Mouse (Mus musculus) forebrain, embryonic 14.5 days (tissue): ENCODE results near the gene Agtrap. TPM values are rescaled to one million over a fixed set of nuclear protein-coding genes. Genes with fewer than 3 reads are reported as not detected.

Experiments used
- ATAC-seq: fragments of 200-750 bp; cut with Nextera tagmentation; 2 replicates; pipeline ENCODE4 v1.8.0; 2017; ENCODE audit warnings: mild to moderate bottlenecking, moderate library complexity
- DNase-seq: peaks from one replicate; pipeline ENCODE4 v3.0.0-alpha.2; 2015; ENCODE audit warnings: low spot score
- H3K27ac ChIP-seq: fragments of 300-500 bp; sonication (generic); 2 replicates; pipeline ENCODE4 v1.5.1; 2014; ENCODE audit warnings: low read depth, mild to moderate bottlenecking, control low read depth, low read length, moderate library complexity
- H3K27me3 ChIP-seq: fragments of 300-500 bp; sonication (generic); replicated peaks from 2 replicates; pipeline ENCODE4 v1.6.1; 2014; ENCODE audit warnings: low read length, control low read depth, mixed read lengths; ENCODE audit not compliant: control insufficient read depth, insufficient read depth
- H3K36me3 ChIP-seq: fragments of 300-500 bp; sonication (generic); 2 replicates; pipeline ENCODE4 v1.6.1; 2014; ENCODE audit warnings: low read length, control low read depth; ENCODE audit not compliant: control insufficient read depth, insufficient read depth
- H3K4me1 ChIP-seq: fragments of 300-500 bp; sonication (generic); 2 replicates; pipeline ENCODE4 v1.6.1; 2014; ENCODE audit warnings: antibody characterized with exemption, low read length, control low read depth; ENCODE audit not compliant: control insufficient read depth, insufficient read depth
- H3K4me2 ChIP-seq: fragments of 300-500 bp; sonication (generic); 2 replicates; pipeline ENCODE4 v1.6.1; 2014; ENCODE audit warnings: mild to moderate bottlenecking, control low read depth, low read length
- H3K4me3 ChIP-seq: fragments of 300-500 bp; sonication (generic); 2 replicates; pipeline ENCODE4 v1.5.1; 2014; ENCODE audit warnings: low read depth, low read length, control low read depth
- H3K9ac ChIP-seq: fragments of 300-500 bp; sonication (generic); 2 replicates; pipeline ENCODE4 v1.6.1; 2014; ENCODE audit warnings: mild to moderate bottlenecking, low read length, control low read depth, moderate library complexity
- H3K9me3 ChIP-seq: fragments of 300-500 bp; sonication (generic); replicated peaks from 2 replicates; pipeline ENCODE4 v1.6.1; 2016; ENCODE audit warnings: low read length, control low read depth, mixed read lengths; ENCODE audit not compliant: control insufficient read depth
- WGBS: fragments of 180-500 bp; shearing (Covaris S2); extraction: QIAGEN DNeasy Blood & Tissue Kit; methylation state at CpG from one replicate; pipeline ENCODE4 v1.1.7; 2014; 5-methylcytosine and 5-hydroxymethylcytosine counted together
- polyA plus RNA-seq: library from polyadenylated mRNA; unstranded; fragments of >200 nt; fragmentation: Nextera tagmentation; extraction: Ambion mirVana; gene quantifications from 2 replicates; pipeline ENCODE4 v1.2.1, GENCODE M21; 2014

The Agtrap gene
- polyA plus RNA-seq, 1 experiment from 2014 or later: 5.7 TPM

- Histone ChIP-seq H3K9ac (peak overlapping the region; percentile 1; the same call in 1 of the 2 replicates), H3K27me3 (no peaks in the 10 kb centered on the region), H3K4me2 (no peak overlapping the region), H3K36me3 (peaks cover 32% of the 10 kb centered on the region), H3K9me3 (no peaks in the 10 kb centered on the region), H3K4me3 (no peak overlapping the region), H3K27ac (peak overlapping the region; percentile 3; the same call in 1 of the 2 replicates), H3K4me1 (no peaks in the 10 kb centered on the region)
- DNase-seq: peak; percentile 91
- ATAC-seq: peak; percentile 82
- WGBS: 5% methylated on average over 15 of the region's 15 CpGs
Measured at GRCm38 (mm10) chr4:148114758-148115391, 27.0 kb upstream of the Agtrap start.

- ATAC-seq (no peak), DNase-seq (no peak)
- Histone ChIP-seq H3K27me3 (no peaks in the 10 kb centered on the region), H3K27ac (no peak overlapping the region), H3K36me3 (peaks cover 55% of the 10 kb centered on the region), H3K9me3 (no peaks in the 10 kb centered on the region), H3K4me3 (no peak overlapping the region), H3K4me1 (no peaks in the 10 kb centered on the region), H3K4me2 (no peak overlapping the region), H3K9ac (no peak overlapping the region)
- WGBS: 81% methylated on average over 12 of the region's 12 CpGs
Measured at GRCm38 (mm10) chr4:148112519-148112918, 24.7 kb upstream of the Agtrap start.

GRCm38 (mm10) chr4:148109215-148109614 is 21.4 kb upstream of the Agtrap start:
- no peak for ATAC-seq
- H3K9ac ChIP-seq: no peak overlapping the region
- H3K4me3 ChIP-seq: no peak overlapping the region
- 88% methylated on average over 5 of the region's 5 CpGs for WGBS
- no peak for DNase-seq
- no peak overlapping the region for H3K4me2 ChIP-seq
- peaks cover 64% of the 10 kb centered on the region for H3K36me3 ChIP-seq
- 0 out of 2 replicates have a peak overlapping the region, but pooled peaks have one; percentile 55 for H3K27ac ChIP-seq
- H3K9me3 ChIP-seq: no peaks in the 10 kb centered on the region
- H3K27me3 ChIP-seq: no peaks in the 10 kb centered on the region
- H3K4me1 ChIP-seq: no peaks in the 10 kb centered on the region

GRCm38 (mm10) chr4:148108565-148109100 is 20.8 kb upstream of the Agtrap start:
- Histone ChIP-seq H3K9ac (no peak overlapping the region), H3K27me3 (no peaks in the 10 kb centered on the region), H3K4me3 (no peak overlapping the region), H3K9me3 (no peaks in the 10 kb centered on the region), H3K4me2 (no peak overlapping the region), H3K36me3 (peaks cover 62% of the 10 kb centered on the region), H3K4me1 (no peaks in the 10 kb centered on the region), H3K27ac (peak overlapping the region; percentile 76)
- DNase-seq (no peak), ATAC-seq (no peak)
- WGBS: 66% methylated on average over 7 of the region's 7 CpGs

GRCm38 (mm10) chr4:148107621-148108291 is 19.9 kb upstream of the Agtrap start:
- Histone ChIP-seq H3K27ac (peak overlapping the region; percentile 76), H3K4me1 (no peaks in the 10 kb centered on the region), H3K36me3 (peaks cover 56% of the 10 kb centered on the region), H3K9ac (no peak overlapping the region), H3K9me3 (no peaks in the 10 kb centered on the region), H3K4me3 (no peak overlapping the region), H3K4me2 (no peak overlapping the region), H3K27me3 (no peaks in the 10 kb centered on the region)
- ATAC-seq (peak; percentile 79), DNase-seq (peak; percentile 83)
- WGBS: 64% methylated on average over 22 of the region's 22 CpGs

- H3K27me3 ChIP-seq: no peaks in the 10 kb centered on the region
- no peak overlapping the region for H3K27ac ChIP-seq
- H3K9me3 ChIP-seq: no peaks in the 10 kb centered on the region
- DNase-seq: no peak
- 90% methylated on average over 3 of the region's 3 CpGs for WGBS
- H3K4me2 ChIP-seq: no peak overlapping the region
- no peak overlapping the region for H3K9ac ChIP-seq
- H3K36me3 ChIP-seq: peaks cover 47% of the 10 kb centered on the region
- no peak overlapping the region for H3K4me3 ChIP-seq
- peaks cover 9% of the 10 kb centered on the region; the same call in 1 of the 2 replicates for H3K4me1 ChIP-seq
- ATAC-seq: no peak
Measured at GRCm38 (mm10) chr4:148104146-148104545, 16.3 kb upstream of the Agtrap start.

GRCm38 (mm10) chr4:148101801-148102527 is 14.1 kb upstream of the Agtrap start:
- H3K9me3 ChIP-seq: no peaks in the 10 kb centered on the region
- H3K4me2 ChIP-seq: peak overlapping the region; percentile 38
- DNase-seq (peak; percentile 85), ATAC-seq (peak; percentile 91)
- H3K27ac ChIP-seq: peak overlapping the region; percentile 55; the same call in 1 of the 2 replicates
- no peak overlapping the region for H3K4me3 ChIP-seq
- H3K27me3 ChIP-seq: no peaks in the 10 kb centered on the region
- 14% methylated on average over 29 of the region's 29 CpGs for WGBS
- H3K9ac ChIP-seq: peak overlapping the region; percentile 45; the same call in 1 of the 2 replicates
- H3K4me1 ChIP-seq: peaks cover 9% of the 10 kb centered on the region; the same call in 1 of the 2 replicates
- peaks cover 27% of the 10 kb centered on the region for H3K36me3 ChIP-seq

GRCm38 (mm10) chr4:148098666-148099065 is 10.8 kb upstream of the Agtrap start:
- H3K9me3 ChIP-seq: no peaks in the 10 kb centered on the region
- H3K27ac ChIP-seq: no peak overlapping the region
- peaks cover 14% of the 10 kb centered on the region; the same call in 1 of the 2 replicates for H3K36me3 ChIP-seq
- H3K4me3 ChIP-seq: no peak overlapping the region
- H3K4me1 ChIP-seq: peaks cover 9% of the 10 kb centered on the region; the same call in 1 of the 2 replicates
- 87% methylated on average over 3 of the region's 3 CpGs for WGBS
- H3K9ac ChIP-seq: no peak overlapping the region
- H3K4me2 ChIP-seq: no peak overlapping the region
- no peak for DNase-seq
- ATAC-seq: no peak
- H3K27me3 ChIP-seq: no peaks in the 10 kb centered on the region
